Comparison of ENCODE assay signal across 35 mouse cellular contexts in genomic region chr5:116082241-116082900, GRCm38 (mm10). TPM values are rescaled to one million over a fixed set of nuclear protein-coding genes. Genes with fewer than 3 reads are reported as not detected.
DNase-seq lines count a peak whose midpoint lies in the region; ATAC-seq and TF ChIP-seq lines count a peak whose summit lies in the region.
"Had no signal": no experiment of that assay in that cellular context is flagged by ENCODE, and none has a peak within 500 bp of the region (broad histone marks: within the 10 kb centered on the region; RNA-seq: fewer than 3 reads in every experiment).

No protein-coding gene starts in this region.

- no peak for TF ChIP-seq EP300 in heart, adult 2 months (IDR thresholded peaks at IDR 0.05; ENCODE audit: insufficient read depth, low read depth, low read length)
- TF ChIP-seq EP300 in ES-Bruce4 (IDR thresholded peaks at IDR 0.05; ENCODE audit: insufficient read depth, low read depth, low read length), result no peak

- H3K36me3 ChIP-seq in heart, embryonic 13.5 days, result no peaks in the 10 kb centered on the region
- H3K36me3 ChIP-seq in heart, adult 2 months (ENCODE audit: control insufficient read depth, insufficient read depth, low read length), result no peaks in the 10 kb centered on the region
- H3K36me3 ChIP-seq in ES-Bruce4 (ENCODE audit: control insufficient read depth, insufficient read depth, low read length, poor library complexity, severe bottlenecking), result no peaks in the 10 kb centered on the region
- H3K36me3 ChIP-seq in limb, embryonic 10.5 days, result no peaks in the 10 kb centered on the region
- H3K36me3 ChIP-seq: embryonic facial prominence, embryonic 12.5 days; G1E; hindbrain, embryonic 13.5 days; kidney, embryonic 15.5 days; limb, embryonic 12.5 days; liver, embryonic 15.5 days had no signal

- no peak for TF ChIP-seq POLR2A in heart, adult 2 months (IDR thresholded peaks at IDR 0.05; ENCODE audit: insufficient read depth, low read depth, low read length)
- no peak for TF ChIP-seq POLR2A in ES-Bruce4 (IDR thresholded peaks at IDR 0.05; ENCODE audit: insufficient read depth, low read length)

- no peak for ATAC-seq in heart, embryonic 13.5 days (ENCODE audit: extremely low read depth, insufficient number of reproducible peaks, low FRiP score, low TSS enrichment)
- ATAC-seq: CD4-positive, CD25-positive, alpha-beta regulatory T cell, adult 4 months; forebrain, postnatal 0 days; inflammation-experienced regulatory T-cells, adult 6 months had no signal

- peaks cover 8% of the 10 kb centered on the region; the same call in 1 of the 2 replicates for H3K4me1 ChIP-seq in heart, embryonic 13.5 days
- H3K4me1 ChIP-seq in heart, adult 2 months (ENCODE audit: control insufficient read depth, insufficient read depth, low read length), result no peaks in the 10 kb centered on the region
- H3K4me1 ChIP-seq in ES-Bruce4 (ENCODE audit: control insufficient read depth, insufficient read depth, low read length), result peaks cover 2% of the 10 kb centered on the region
- H3K4me1 ChIP-seq in limb, embryonic 10.5 days, result peaks cover 9% of the 10 kb centered on the region; the same call in 1 of the 2 replicates
- H3K4me1 ChIP-seq: embryonic facial prominence, embryonic 12.5 days; limb, embryonic 12.5 days; liver, embryonic 15.5 days had no signal

- no peak overlapping the region for H3K9ac ChIP-seq in heart, embryonic 13.5 days
- H3K9ac ChIP-seq in heart, adult 2 months (ENCODE audit: low read depth, low read length), result no peak overlapping the region
- no peak overlapping the region for H3K9ac ChIP-seq in ES-Bruce4 (ENCODE audit: low read depth, poor library complexity, severe bottlenecking)
- H3K9ac ChIP-seq: embryonic facial prominence, embryonic 12.5 days; forebrain, postnatal 0 days; hindbrain, embryonic 13.5 days; kidney, embryonic 15.5 days; limb, embryonic 12.5 days; liver, embryonic 15.5 days; lung, embryonic 14.5 days had no signal

- H3K79me2 ChIP-seq in heart, adult 2 months (replicated peaks; ENCODE audit: control insufficient read depth, insufficient read depth, low read length), result no peaks in the 10 kb centered on the region

- H3K27me3 ChIP-seq in heart, embryonic 13.5 days (replicated peaks), result peaks cover 48% of the 10 kb centered on the region
- peaks cover 4% of the 10 kb centered on the region; the same call in 1 of the 2 replicates for H3K27me3 ChIP-seq in heart, adult 2 months (ENCODE audit: control insufficient read depth, insufficient read depth, low read length)
- H3K27me3 ChIP-seq in ES-Bruce4 (ENCODE audit: control insufficient read depth, insufficient read depth, low read length, poor library complexity, severe bottlenecking), result no peaks in the 10 kb centered on the region
- H3K27me3 ChIP-seq in limb, embryonic 10.5 days (ENCODE audit: low read depth, poor library complexity, severe bottlenecking), result peaks cover 34% of the 10 kb centered on the region

- DNase-seq in gastrocnemius, adult 8-10 months (ENCODE audit: low spot score in 2 of 2), result peak; percentile 7 to 10
- DNase-seq in gastrocnemius, adult 18-20 months (ENCODE audit: low spot score), result no peak
- no peak for DNase-seq in heart, adult 2 months
- DNase-seq in limb, embryonic 10.5 days (ENCODE audit: low spot score), result no peak
- DNase-seq in cerebellum, postnatal 36 days, result no peak
- DNase-seq: cerebellum, adult 8-10 months; forebrain, postnatal 0 days; kidney, adult 18-20 months; right cerebral cortex, postnatal 25 days; spleen, adult 18-20 months; thymus, postnatal 14 days had no signal

- H3K4me2 ChIP-seq in heart, embryonic 13.5 days, result 0 out of 2 replicates have a peak overlapping the region, but pooled peaks have one; percentile 24
- H3K4me2 ChIP-seq: embryonic facial prominence, embryonic 12.5 days; hindbrain, embryonic 13.5 days; kidney, embryonic 15.5 days; limb, embryonic 12.5 days; liver, embryonic 15.5 days; lung, embryonic 14.5 days had no signal

- WGBS in heart, embryonic 13.5 days, result 26% methylated on average over 17 of the region's 17 CpGs
- WGBS in heart, adult 2 months, result 34% methylated on average over 17 of the region's 17 CpGs
- 39% methylated on average over 17 of the region's 17 CpGs for WGBS in limb, embryonic 10.5 days

- no peak overlapping the region for H3K27ac ChIP-seq in heart, embryonic 13.5 days (replicated peaks)
- no peak overlapping the region for H3K27ac ChIP-seq in heart, adult 2 months
- no peak overlapping the region for H3K27ac ChIP-seq in ES-Bruce4 (ENCODE audit: insufficient read depth, low read length)
- no peak overlapping the region for H3K27ac ChIP-seq in limb, embryonic 10.5 days
- H3K27ac ChIP-seq: embryonic facial prominence, embryonic 12.5 days; hindbrain, embryonic 13.5 days; kidney, embryonic 15.5 days; limb, embryonic 12.5 days; liver, embryonic 15.5 days; macrophage had no signal

- no peak for TF ChIP-seq CTCF in heart, adult 2 months (IDR thresholded peaks at IDR 0.05)
- TF ChIP-seq CTCF in ES-Bruce4 (IDR thresholded peaks at IDR 0.05; ENCODE audit: low read depth, low read length), result peak; percentile 4

- no peaks in the 10 kb centered on the region for H3K9me3 ChIP-seq in heart, embryonic 13.5 days
- H3K9me3 ChIP-seq in ES-Bruce4 (replicated peaks; ENCODE audit: control insufficient read depth, insufficient read depth, low read length, poor library complexity, severe bottlenecking), result no peaks in the 10 kb centered on the region
- no peaks in the 10 kb centered on the region for H3K9me3 ChIP-seq in limb, embryonic 10.5 days (replicated peaks)
- H3K9me3 ChIP-seq: embryonic facial prominence, embryonic 12.5 days; hindbrain, embryonic 13.5 days; kidney, embryonic 15.5 days; liver, embryonic 15.5 days had no signal

- intact Hi-C loops in heart, adult 2 months (cut with DNase I), result no loop called here

- no peak overlapping the region for H3K4me3 ChIP-seq in heart, embryonic 13.5 days
- H3K4me3 ChIP-seq in heart, adult 2 months, result no peak overlapping the region
- no peak overlapping the region for H3K4me3 ChIP-seq in ES-Bruce4 (ENCODE audit: low read depth, low read length)
- H3K4me3 ChIP-seq in limb, embryonic 10.5 days, result 0 out of 2 replicates have a peak overlapping the region, but pooled peaks have one; percentile 1
- H3K4me3 ChIP-seq: embryonic facial prominence, embryonic 12.5 days; hindbrain, embryonic 13.5 days; kidney, embryonic 15.5 days; limb, embryonic 12.5 days; liver, embryonic 15.5 days had no signal

RNA-seq across cellular contexts. Expression of gene Tmem233, which starts 0.7 kb away (rescaled TPM):
- 100 to 1,000 TPM; 165 to 183 (median 166) TPM for total RNA-seq in gastrocnemius, adult 8-10 months (2022)
- 100 to 1,000 TPM; 132 to 140 TPM for total RNA-seq in gastrocnemius, adult 18-20 months (2021)
- 0.05 TPM in 1 of 2 replicates, not detected in the other for polyA plus RNA-seq in heart, embryonic 13.5 days (2015; fragmentation: Nextera tagmentation; extraction: Ambion mirVana)
- not detected for total RNA-seq in heart, adult 2 months (2021)
- polyA plus RNA-seq in heart, adult 2 months (2012; rRNA removed), result not detected in 2 replicates
- not detected in 2 replicates for polyA plus RNA-seq in ES-Bruce4 (2011; ENCODE audit: insufficient read depth, insufficient read length, low read depth, missing spikeins)
- polyA plus RNA-seq in limb, embryonic 10.5 days (2016; fragmentation: Nextera tagmentation; extraction: Ambion mirVana), result not detected in 2 replicates
- total RNA-seq: forebrain, postnatal 0 days; granulocyte monocyte progenitor cell, adult 5-6 weeks; heart, postnatal 4 days; layer of hippocampus, adult 18-20 months; layer of hippocampus, postnatal 10 days; left cerebral cortex, adult 18-20 months; left cerebral cortex, postnatal 14 days; liver, adult 2 months; monocyte, adult 5-6 weeks had no signal
- polyA plus RNA-seq: CD4-positive, CD25-positive, alpha-beta regulatory T cell, adult 4 months; embryonic facial prominence, embryonic 12.5 days; forebrain, embryonic 11.5 days; forebrain, postnatal 0 days; G1E; heart, embryonic 16.5 days; hindbrain, embryonic 13.5 days; inflammation-experienced regulatory T-cells, adult 6 months; kidney, embryonic 15.5 days; limb, embryonic 12.5 days; liver, adult 2 months; liver, embryonic 15.5 days; macrophage; midbrain, embryonic 14.5 days; neural tube, embryonic 14.5 days had no signal

RNA-seq across cellular contexts. Expression of gene Prkab1, which starts 58.1 kb away (rescaled TPM):
- total RNA-seq in gastrocnemius, adult 8-10 months (2022), result 10 to 100 TPM in 3 of 4 experiments, 1 to 10 TPM in 1; 9.8 to 11.3 (median 10.7) TPM
- total RNA-seq in gastrocnemius, adult 18-20 months (2021), result 10 to 100 TPM in 1 of 2 experiments, 1 to 10 TPM in 1; 9.4 to 10.6 TPM
- polyA plus RNA-seq in heart, embryonic 13.5 days (2015; fragmentation: Nextera tagmentation; extraction: Ambion mirVana), result 43.1 and 43.9 TPM in 2 replicates
- 10 to 100 TPM; 50.6 to 55.5 TPM for total RNA-seq in heart, adult 2 months (2021)
- polyA plus RNA-seq in heart, adult 2 months (2012; rRNA removed), result 64.8 and 69.7 TPM in 2 replicates
- polyA plus RNA-seq in ES-Bruce4 (2011; ENCODE audit: insufficient read depth, insufficient read length, low read depth, missing spikeins), result 27.7 and 32.8 TPM in 2 replicates
- polyA plus RNA-seq in limb, embryonic 10.5 days (2016; fragmentation: Nextera tagmentation; extraction: Ambion mirVana), result 84.0 and 84.8 TPM in 2 replicates

Comparison
In these comparisons a context has a peak if more than half of its experiments do, and no peak if none do; other contexts are left out.
1. DNase-seq: peak in gastrocnemius, adult 8-10 months (2 of 2); none in gastrocnemius, adult 18-20 months (single experiment), heart, adult 2 months (0 of 2), limb, embryonic 10.5 days (single experiment) and cerebellum, postnatal 36 days (0 of 2).